Mouse (Mus musculus) retina, postnatal 7 days (tissue): ENCODE data around the gene Lrmp.

Experiments used
- DNase-seq: peaks from one replicate; pipeline ENCODE4 v3.0.0-alpha.2; 2012; ENCODE audit warnings: low read depth, low spot score

Lrmp gene

DNA sequence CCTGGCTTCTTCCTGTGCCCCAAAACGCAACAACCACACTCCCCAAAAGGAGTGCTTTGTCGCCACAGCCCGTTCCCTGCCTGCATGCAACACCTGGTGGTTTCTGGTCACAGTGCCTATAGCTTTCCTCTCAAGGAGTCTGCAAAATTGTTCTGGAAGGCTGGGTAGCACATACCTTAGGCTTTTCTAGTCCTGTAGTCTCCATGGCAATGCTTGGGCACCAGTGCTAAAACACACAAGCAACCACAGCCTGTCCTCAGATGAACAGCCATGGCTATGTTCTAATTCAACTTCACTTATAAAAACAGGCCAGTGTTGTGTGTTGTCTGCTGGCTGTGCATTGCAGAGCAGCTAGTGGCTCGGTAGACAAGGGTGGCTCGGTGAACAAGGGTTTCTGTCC, 21.4 kb downstream of the Lrmp start:
- no peak for DNase-seq

DNA sequence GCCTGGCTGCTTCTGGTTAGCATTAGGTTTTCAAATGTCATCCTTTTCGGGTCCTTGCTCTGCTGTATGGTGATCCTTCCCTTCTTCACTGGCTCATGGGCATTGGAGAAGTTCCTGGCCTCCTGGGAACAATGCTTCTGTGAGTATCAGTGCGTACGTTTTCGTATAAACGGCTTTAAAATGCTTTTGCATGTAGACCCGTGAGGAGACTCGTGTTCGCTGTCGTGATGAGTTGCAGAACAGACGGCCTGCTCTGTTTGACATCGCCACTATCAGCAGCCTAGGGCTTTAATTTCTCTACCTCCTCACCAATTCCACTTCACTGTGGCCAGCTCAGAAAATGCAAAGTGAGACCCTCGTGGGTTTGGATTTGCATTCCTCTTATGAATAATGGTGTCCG, 23.8 kb downstream of the Lrmp start:
- DNase-seq, result no peak

DNA sequence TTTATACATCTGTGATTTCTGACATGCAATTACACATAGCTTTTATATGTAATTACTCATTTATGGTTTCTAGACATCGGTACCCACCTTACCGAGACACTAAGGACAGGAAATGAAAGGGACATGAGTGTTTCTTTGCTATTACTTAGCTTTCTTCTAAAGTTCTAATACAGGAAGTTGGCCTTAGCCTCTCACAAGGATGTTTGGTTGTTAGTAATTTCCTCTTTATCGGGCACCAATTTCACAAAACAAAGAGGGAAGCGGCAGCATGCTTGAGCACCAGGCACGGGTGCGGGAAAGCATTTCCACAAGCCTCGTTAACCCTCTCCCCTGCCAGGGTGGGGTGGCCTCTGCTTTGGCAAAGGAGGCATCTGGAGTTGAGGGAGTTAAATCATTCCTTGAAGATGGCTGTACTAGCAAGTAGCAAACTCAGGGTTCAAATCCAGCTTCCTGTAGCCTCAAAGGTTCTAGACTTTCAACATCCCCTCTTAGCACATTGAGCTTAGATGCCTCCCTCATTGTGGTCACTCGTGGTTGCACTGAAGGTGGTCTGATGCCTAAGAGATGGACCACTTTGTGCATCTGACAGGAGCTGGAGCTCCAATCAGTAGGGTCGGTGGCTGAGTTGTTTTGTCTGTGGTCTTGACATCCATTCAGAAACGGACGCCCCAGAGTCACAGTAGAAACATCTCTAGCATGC, 24.5 kb downstream of the Lrmp start:
- DNase-seq, result no peak

DNA sequence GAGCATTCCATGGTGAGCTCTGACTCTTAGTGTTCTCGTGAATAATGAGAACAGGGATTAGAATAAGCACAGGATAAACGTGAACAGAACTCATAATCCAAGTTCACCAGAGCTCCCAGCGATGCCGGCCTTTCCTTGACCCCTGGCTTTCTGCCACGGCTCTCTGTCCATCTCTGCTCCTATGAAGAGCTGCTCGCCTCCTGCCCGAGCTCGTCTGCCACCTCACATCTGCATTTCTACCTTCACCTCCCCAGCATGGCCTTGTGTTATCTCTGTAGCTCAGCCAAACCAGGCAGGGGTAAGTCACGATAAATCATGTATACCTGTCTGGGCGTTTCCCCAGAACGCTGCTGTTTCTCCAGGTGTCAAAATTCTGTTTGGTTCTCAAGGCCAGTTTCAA, 25.3 kb downstream of the Lrmp start:
- peak; percentile 44 for DNase-seq

DNA sequence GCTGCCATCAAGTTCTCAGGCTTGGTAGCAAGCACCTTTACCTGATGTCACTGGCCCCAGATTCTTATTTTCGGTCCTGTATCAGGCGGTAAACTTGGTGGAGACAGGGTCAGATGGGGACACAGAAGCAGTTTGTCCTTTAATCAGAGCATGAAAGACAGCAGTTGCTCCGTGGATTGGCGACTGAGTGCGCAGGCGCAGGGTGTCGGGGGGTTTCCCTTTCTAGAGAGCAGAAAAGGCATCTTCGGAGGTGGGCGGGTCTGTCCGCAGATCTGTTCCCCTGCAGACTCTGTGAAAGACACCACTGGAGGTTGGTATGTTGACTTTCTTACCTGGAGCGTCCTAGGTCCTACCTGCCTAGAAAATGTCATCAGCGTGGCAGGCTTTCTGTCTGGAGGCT, 26.4 kb downstream of the Lrmp start:
- no peak for DNase-seq

DNA sequence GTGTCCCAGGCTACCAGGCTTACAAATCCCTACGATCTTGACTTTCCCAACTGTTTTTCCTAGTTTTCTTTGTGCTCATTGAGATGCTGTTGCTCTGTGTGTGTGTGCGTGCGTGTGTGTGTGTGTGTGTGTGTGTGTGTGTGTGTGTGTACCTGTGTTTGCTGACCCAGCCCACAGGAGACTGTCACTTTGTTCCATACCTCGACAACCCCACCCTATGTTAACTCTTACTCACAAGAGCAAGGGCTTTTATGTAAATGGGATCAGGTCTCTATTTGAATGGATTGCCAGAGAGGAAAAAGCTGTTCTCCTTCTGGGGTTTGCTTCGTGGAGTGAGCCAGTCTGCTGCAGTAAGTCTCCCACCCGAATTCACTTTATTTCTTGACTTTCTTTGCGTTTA, 29.7 kb downstream of the Lrmp start:
- no peak for DNase-seq

DNA sequence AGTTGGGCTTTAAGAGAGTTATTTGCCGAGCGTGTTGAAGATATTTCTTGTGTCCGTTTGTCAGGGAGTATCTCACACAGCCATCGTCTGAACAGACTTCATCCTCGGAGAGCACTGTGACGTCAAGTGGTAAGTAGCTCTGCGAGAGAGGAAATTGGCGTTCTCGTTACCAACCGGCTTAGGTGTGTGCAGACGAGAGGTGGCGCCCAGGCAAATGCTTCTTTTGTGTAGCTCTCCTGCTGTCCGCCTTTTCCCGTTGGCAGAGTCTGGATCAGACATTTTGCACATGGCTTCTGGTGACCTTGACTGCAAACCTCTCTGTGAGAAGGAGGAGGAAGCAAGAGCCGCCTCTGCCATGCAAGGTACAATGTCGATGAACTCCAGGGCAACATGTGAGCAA, 32.3 kb downstream of the Lrmp start:
- DNase-seq, result no peak

DNA sequence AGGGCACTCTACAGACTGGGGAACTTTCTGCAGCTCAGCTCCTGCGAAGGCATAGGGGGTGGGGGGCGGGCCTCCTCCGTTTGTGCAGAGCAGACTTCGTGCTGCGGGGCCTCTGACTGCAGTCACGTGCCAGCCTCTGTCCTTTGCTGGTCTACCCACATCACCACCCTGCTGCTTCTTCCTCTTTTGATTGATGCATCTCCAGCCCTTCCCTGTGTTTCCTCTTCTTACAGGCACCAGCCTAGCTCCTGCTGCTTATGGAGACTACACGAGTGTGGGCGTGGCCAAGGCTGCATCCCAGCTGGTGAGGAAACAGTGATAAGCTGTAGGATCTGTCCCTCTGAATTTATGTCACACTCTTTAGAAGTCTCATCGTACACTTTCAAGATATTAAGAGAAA, 33.6 kb downstream of the Lrmp start:
- no peak for DNase-seq

DNA sequence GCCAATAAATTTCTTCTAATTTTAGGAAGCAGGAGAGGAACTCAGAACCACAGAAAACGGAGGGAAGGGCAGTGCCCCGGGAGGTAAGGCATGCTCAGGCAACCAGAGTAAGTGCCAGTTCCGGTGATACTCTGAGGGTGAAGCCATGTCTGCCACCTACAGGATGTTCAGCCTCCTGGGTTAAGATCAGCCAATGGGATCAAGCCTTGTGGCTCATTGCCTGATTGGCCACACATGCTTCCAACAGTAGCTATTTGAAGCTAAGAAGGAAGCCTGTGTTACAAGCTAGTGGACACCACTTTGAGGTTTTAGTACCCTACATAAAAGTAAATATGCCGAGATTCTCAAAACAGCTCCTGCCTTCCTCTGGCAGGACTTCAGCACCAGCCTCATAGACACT, 43.2 kb downstream of the Lrmp start:
- no peak for DNase-seq

DNA sequence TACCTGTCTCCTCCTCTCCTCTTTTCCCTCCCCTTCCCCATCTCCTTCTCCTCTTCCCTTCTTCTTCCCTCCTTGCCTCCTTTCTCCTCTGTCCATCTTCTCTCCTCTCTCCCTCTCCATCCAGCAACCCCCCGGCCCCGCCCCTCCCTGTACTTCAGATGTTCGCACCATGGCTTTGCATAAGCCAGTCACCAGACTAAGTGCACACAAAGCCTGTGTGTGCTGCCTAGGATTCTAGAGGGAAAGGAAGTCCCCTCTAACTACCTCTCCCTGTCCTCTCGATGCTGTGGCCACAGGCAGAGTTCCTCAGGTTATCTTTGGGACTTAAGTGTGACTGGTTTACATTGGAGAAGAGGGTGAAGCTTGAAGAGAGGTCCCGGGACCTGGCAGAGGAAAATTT, 45.1 kb downstream of the Lrmp start:
- no peak for DNase-seq

DNA sequence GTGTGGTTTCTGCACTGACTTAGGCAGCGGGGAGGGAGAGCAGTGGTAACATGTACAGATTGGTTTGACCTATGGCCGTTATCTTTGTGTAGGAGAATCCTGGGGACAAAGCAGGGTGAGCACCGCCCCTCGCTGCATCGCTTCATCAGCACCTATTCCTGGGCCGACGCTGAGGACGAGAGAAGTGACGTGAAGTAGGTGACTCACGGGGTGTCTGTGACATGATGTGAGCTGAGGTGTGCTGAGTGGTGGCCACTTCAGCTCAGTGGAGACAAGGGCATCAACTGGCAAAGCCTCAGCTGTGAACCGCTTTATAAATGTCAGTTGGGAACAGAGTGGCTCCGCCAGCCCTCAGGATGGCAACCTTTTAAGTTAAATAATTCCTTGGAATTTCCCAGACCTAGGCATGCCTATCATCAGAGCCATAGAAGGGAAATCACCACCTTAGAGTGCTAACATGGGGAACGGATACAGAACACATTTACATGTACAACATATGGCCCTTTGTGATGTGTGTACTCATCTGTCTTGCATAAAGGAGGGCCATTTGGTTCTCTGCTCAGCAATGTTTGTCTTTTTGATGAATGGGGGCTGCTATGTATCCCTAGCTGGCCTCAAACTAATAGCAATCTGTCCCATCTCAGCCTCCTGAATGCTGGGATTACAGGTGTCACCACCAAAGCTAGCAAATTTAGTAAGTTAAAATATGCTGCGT, 56.6 kb downstream of the Lrmp start:
- DNase-seq, result no peak

DNA sequence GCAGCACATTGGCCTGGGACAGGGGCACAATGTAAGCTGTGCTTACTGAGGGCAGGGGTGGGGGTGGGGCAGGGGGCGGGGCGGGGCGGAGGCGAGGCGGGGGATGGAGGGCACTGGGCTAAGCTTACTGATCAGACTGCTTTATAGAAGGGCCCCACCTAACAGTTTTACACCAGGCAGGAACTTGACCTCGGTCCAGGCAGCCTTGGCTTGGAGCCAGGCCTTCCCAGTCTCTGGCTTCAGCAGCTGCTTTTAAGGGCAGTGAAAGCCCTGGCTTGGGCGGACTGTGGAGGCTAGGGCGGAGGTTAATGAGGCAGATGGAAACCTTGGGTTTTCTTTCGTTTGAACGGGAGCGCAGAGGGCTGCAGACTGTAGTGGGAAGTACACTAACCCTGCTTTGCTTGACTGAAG, 58.3 kb downstream of the Lrmp start:
- peak; percentile 23 for DNase-seq

DNA sequence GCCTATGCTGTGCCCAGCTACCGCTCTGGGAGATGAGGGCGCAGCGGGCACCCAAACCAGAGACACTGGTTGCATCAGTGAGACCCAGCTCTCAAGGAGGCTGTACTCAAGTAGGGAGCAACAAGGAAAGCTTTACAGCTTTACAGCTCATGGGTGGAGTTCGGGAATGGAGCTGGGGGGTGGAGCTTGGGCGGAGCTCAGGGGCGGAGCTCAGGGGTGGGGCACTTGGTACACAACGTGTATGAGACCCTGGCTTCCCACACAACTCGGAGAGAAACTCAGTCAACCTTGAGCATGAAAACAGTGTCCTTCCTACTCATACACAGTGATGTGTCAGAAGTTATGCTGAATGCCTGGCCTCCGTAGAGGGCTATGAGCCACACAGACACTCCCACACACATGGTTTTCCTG, 60.1 kb downstream of the Lrmp start:
- no peak for DNase-seq

DNA sequence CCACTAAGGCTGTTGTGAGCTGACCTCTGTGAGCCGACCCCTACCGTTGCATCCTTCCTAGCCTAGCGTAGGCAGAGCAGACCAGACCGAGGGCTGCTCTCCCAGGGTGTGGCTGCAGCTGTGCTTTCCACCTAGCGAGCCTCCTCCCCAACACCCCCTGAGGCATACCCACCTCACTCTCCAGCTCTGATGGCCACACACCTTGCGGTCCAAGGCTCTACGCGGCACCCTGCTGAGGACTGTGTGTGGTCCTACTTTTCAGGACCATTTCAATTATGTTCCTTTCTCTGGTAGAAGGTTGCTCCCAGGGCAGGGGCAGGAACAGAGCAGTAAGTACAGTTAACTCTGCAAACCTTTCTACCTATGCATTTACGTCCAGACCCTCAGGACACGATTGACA, 61.0 kb downstream of the Lrmp start:
- DNase-seq, result no peak

DNA sequence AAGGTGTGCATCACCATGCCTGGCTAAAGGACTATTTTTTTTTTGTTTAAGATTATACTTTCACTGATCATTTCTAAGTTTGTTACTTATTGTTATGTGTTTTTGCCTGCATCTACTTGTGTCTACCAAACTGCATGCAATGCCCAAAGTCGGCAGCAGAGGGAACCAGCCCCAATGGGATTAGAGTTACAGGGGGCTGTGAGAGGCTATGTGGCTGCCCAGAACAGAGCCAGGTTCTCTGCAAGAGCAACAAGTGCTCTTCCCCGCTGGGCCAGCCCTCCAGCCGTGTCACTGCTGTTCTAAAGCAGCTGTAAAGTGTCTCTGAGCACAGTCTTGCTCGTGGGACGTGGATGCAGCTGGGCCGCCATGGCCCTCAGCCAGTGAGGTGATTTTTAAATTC, 64.2 kb downstream of the Lrmp start:
- DNase-seq, result peak; percentile 39

DNA sequence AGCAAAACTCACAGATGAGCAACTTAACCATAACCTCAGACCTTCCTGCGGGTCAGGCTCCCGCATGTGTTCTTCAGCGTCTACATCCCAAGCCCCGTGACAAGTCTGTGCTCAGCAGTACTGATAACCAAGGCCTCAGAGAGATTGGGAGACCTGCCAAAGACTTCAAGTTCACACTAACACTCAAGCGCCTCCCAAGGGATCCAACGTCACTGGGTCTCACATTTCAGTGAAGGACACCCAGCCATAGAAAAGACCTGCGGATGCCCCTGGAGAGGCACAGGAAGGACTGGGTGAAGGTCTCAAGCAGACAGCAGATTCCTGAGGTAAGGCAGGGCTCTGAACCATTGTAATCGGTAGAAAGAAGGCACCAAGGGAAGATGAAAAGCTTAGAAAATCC, 66.6 kb downstream of the Lrmp start:
- no peak for DNase-seq

DNA sequence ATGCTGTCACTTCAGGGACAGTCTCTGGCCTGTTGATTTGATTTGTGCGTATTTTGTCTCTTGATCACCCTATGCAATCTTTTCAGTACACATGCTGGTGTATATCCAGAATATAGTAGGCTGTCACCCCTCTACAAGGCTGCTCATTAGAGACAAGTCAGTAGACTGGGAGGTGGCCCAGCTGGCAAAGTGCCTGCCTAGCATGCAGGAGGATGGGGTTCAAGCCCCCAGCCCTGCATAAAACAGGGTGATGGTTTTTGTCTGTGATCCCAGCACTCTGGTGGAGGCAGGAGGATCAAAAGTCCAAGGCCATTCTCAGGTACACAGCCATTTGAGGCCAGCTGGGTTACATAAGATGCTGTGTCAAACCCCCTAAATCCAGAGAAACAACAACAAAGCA, 70.6 kb downstream of the Lrmp start:
- DNase-seq, result no peak

DNA sequence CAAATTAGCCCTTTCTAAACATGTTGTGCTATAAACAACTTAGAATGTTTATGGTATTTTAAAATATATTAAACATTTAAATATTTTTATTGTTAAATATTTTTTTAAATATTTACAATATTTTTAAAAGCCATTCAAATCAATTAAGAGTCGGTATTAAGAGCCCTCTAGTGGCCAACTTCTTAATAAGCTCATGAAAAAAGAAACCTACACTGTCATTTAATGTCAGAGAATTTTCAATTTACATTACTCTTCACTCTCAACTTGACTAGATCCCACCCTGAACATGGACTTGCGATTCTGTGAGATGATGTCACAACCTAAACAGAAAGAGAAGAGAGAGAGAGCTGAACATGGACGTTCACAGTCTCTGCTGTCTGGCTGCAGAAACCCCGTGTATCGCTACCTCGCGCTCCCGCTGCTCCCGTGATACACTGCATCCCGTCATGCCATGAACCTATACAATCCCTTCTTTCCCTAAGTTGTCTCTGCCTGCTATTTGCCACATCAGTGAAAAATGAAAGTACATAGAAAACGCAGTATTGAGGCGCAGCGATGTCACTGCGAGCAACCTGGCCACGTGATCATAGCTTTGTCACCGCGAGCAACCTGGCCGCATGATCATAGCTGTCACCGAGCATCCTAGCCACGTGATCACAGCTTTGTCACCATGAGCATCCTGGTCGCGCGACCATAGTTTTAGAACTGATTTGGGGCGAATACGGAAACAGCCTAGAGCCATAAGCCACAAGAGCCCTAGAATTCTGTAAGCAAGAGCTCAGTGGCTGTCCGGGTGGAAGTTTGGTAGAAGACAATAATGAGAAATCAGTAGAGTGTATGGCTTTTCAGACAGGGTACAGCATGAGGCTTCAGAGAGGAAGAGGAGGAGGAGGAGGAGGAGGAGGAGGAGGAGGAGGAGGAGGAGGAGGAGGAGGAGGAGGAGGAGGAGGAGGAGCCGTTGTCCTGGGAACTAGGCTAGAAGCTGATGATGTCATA, 71.9 kb downstream of the Lrmp start:
- peak; percentile 31 for DNase-seq

DNA sequence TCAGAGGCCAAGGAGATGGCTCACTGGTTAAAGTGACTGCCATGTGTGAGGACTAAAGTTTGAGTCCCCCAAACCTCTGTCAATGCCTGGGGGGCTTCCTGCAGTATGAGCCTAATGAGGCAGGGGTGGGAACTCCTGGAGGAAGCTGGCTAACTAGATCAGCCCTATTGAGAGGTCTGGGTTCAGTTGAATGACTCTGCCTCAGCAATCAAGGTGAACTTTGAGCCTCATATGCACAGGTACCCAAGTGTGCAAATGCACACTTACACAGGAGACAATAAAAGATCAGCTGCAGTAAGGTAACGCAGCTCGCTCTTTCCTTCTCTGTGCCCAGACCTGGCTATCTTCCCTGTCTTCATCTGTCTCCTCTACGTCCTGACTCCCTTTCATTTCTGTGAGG, 77.6 kb downstream of the Lrmp start:
- DNase-seq, result no peak

DNA sequence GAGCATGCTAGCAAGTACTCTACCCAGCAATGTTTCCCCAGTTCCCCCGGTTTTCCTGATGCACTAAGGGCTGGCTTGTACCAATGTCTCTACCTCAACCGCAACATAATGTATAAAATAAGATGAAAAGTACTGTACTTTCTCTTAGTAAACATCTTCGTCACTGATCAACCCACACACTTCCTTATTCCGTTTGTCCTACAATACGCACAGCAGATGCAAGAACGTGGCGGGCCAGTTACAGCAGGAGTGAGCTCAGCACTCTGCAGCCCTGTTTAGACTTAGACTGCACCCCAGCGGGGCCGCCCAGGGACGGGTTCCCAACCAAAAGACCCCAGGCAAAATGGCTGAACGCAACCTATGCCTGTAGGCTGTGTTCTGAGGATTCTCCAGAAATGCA, 78.0 kb downstream of the Lrmp start:
- DNase-seq, result no peak

DNA sequence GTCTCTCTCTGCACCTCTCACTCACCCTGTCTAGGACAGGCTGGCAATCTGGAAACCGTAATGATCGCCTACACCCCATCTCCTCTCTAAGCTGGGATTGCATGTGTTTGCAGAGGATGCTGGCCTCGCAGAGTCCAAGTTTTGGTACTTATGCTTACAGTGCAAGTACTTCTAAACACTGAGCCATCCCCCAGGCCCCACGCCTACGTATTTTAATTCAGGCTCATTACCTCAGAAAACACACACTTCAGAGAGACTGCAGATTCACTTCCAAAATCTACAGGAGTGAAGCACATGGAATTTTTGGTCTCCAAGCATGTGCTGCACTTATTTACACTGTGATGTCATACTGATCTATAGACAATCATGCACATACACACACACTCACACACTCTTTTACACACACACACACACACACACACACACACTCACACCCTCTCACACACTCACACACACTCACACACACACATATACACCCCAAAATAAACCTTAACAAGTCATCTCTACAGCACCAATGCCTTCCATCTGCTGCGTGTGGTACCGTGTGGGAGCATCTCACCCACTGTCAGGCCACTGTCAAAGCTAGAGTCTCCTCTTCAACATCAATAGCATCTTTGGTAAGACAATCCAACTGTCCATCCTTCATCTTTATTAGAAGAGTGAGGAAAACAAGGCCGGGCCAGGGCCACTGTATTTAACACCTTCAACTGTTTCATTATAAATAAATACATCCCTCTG, 82.7 kb downstream of the Lrmp start:
- no peak for DNase-seq
